Mouse (Mus musculus) fibroblast of lung, adult 2 months (primary cell): Measurements from ENCODE around the gene Gsto1.
"Not testable (repeated sequence)": the region's sequence is repeated elsewhere in the genome, so short reads cannot be mapped to it uniquely, and the experiment has no call there.

Source experiments
- DNase-seq: peaks from one replicate; pipeline ENCODE4 v3.0.0-alpha.2; 2011; ENCODE audit warnings: low read depth

Gene Gsto1

GRCm38 (mm10) chr19:47854796-47855783, at the start of gene Gsto1:
Gene Gsto1, plus strand, starts transcription at chr19:47854970.
- DNase-seq, result no peak

- no peak for DNase-seq
These were observed 42.7 kb upstream of the Gsto1 start for GRCm38 (mm10) chr19:47812091-47812490.

- no peak for DNase-seq
These were observed 40.0 kb upstream of the Gsto1 start for GRCm38 (mm10) chr19:47814721-47815120.

- no peak for DNase-seq
These were observed 37.1 kb upstream of the Gsto1 start for GRCm38 (mm10) chr19:47817692-47818091.

GRCm38 (mm10) chr19:47820832-47821493, 33.8 kb upstream of the Gsto1 start:
- DNase-seq, result no peak

GRCm38 (mm10) chr19:47821494-47821872, 33.3 kb upstream of the Gsto1 start:
- DNase-seq, result no peak

- no peak for DNase-seq
These were observed 32.5 kb upstream of the Gsto1 start for GRCm38 (mm10) chr19:47822143-47822796.

- DNase-seq, result no peak
These were observed 30.7 kb upstream of the Gsto1 start for GRCm38 (mm10) chr19:47824026-47824425.

GRCm38 (mm10) chr19:47829913-47830450, 24.8 kb upstream of the Gsto1 start:
- DNase-seq, result no peak

GRCm38 (mm10) chr19:47831111-47831510, 23.7 kb upstream of the Gsto1 start:
- no peak for DNase-seq

GRCm38 (mm10) chr19:47832316-47832715, 22.5 kb upstream of the Gsto1 start:
- DNase-seq, result no peak

GRCm38 (mm10) chr19:47834614-47835013, 20.2 kb upstream of the Gsto1 start:
- DNase-seq, result no peak

GRCm38 (mm10) chr19:47835776-47836175, 19.0 kb upstream of the Gsto1 start:
- no peak for DNase-seq

- no peak for DNase-seq
These were observed 17.9 kb upstream of the Gsto1 start for GRCm38 (mm10) chr19:47836701-47837526.

- DNase-seq, result no peak
These were observed 17.3 kb upstream of the Gsto1 start for GRCm38 (mm10) chr19:47837527-47837901.

GRCm38 (mm10) chr19:47841234-47841633, 13.5 kb upstream of the Gsto1 start:
- not testable (repeated sequence) for DNase-seq

GRCm38 (mm10) chr19:47849735-47850134, 5.0 kb upstream of the Gsto1 start:
- no peak for DNase-seq

GRCm38 (mm10) chr19:47852131-47852530, 2.6 kb upstream of the Gsto1 start:
- DNase-seq, result not testable (repeated sequence)

- DNase-seq, result no peak
These were observed 1.7 kb upstream of the Gsto1 start for GRCm38 (mm10) chr19:47853053-47853452.

- DNase-seq, result no peak
These were observed 597 bp upstream of the Gsto1 start for GRCm38 (mm10) chr19:47853951-47854795.
